Mouse (Mus musculus) stomach, embryonic 15.5 days (tissue): ENCODE measurements around the gene Rfx7. TPM values are rescaled to one million over a fixed set of nuclear protein-coding genes. Genes with fewer than 3 reads are reported as not detected.

Experiments
- ATAC-seq: fragments of 200-750 bp; cut with Nextera tagmentation; 2 replicates; pipeline ENCODE4 v1.8.0; 2017; ENCODE audit warnings: low read depth, moderate number of reproducible peaks, moderate TSS enrichment; ENCODE audit not compliant: insufficient read depth, low FRiP score
- H3K27ac ChIP-seq: fragments of 300-500 bp; sonication (generic); 2 replicates; pipeline ENCODE4 v1.5.1; 2015; ENCODE audit warnings: mild to moderate bottlenecking, inconsistent platforms
- H3K27me3 ChIP-seq: fragments of 300-500 bp; sonication (generic); replicated peaks from 2 replicates; pipeline ENCODE4 v1.6.1; 2015; ENCODE audit warnings: inconsistent platforms
- H3K36me3 ChIP-seq: fragments of 300-500 bp; sonication (generic); 2 replicates; pipeline ENCODE4 v1.6.1; 2015; ENCODE audit warnings: inconsistent platforms
- H3K4me1 ChIP-seq: fragments of 300-500 bp; sonication (generic); 2 replicates; pipeline ENCODE4 v1.6.1; 2015; ENCODE audit warnings: inconsistent platforms
- H3K4me2 ChIP-seq: fragments of 300-500 bp; sonication (generic); 2 replicates; pipeline ENCODE4 v1.6.1; 2015; ENCODE audit warnings: mild to moderate bottlenecking, inconsistent platforms
- H3K4me3 ChIP-seq: fragments of 300-500 bp; sonication (generic); replicated peaks from 2 replicates; pipeline ENCODE4 v1.5.1; 2015; ENCODE audit warnings: inconsistent platforms
- H3K9ac ChIP-seq: fragments of 300-500 bp; sonication (generic); 2 replicates; pipeline ENCODE4 v1.6.1; 2015; ENCODE audit warnings: inconsistent platforms
- H3K9me3 ChIP-seq: fragments of 300-500 bp; sonication (generic); 2 replicates; pipeline ENCODE4 v1.6.1; 2016; ENCODE audit warnings: inconsistent platforms
- WGBS: fragments of 180-500 bp; shearing (Covaris S2); methylation state at CpG from one replicate; pipeline ENCODE4 v1.1.7; 2015; 5-methylcytosine and 5-hydroxymethylcytosine counted together
- polyA plus RNA-seq: library from polyadenylated mRNA; unstranded; fragments of >200 nt; fragmentation: Nextera tagmentation; extraction: Ambion mirVana; gene quantifications from 2 replicates; pipeline ENCODE4 v1.2.1, GENCODE M21; 2015

The Rfx7 gene
- polyA plus RNA-seq, 1 experiment from 2014 or later, result 10.6 TPM

- no peaks in the 10 kb centered on the region for H3K27me3 ChIP-seq
- no peak for ATAC-seq
- no peak overlapping the region for H3K4me2 ChIP-seq
- no peak overlapping the region for H3K9ac ChIP-seq
- no peaks in the 10 kb centered on the region for H3K36me3 ChIP-seq
- WGBS, result 69% methylated on average over 6 of the region's 6 CpGs
- peak overlapping the region; percentile 51; the same call in 1 of the 2 replicates for H3K27ac ChIP-seq
- H3K4me3 ChIP-seq, result no peak overlapping the region
- H3K4me1 ChIP-seq, result peaks cover 28% of the 10 kb centered on the region
- no peaks in the 10 kb centered on the region for H3K9me3 ChIP-seq
Observed at GRCm38 (mm10) chr9:72643651-72644417, 111.8 kb downstream of the Rfx7 start.

DNA sequence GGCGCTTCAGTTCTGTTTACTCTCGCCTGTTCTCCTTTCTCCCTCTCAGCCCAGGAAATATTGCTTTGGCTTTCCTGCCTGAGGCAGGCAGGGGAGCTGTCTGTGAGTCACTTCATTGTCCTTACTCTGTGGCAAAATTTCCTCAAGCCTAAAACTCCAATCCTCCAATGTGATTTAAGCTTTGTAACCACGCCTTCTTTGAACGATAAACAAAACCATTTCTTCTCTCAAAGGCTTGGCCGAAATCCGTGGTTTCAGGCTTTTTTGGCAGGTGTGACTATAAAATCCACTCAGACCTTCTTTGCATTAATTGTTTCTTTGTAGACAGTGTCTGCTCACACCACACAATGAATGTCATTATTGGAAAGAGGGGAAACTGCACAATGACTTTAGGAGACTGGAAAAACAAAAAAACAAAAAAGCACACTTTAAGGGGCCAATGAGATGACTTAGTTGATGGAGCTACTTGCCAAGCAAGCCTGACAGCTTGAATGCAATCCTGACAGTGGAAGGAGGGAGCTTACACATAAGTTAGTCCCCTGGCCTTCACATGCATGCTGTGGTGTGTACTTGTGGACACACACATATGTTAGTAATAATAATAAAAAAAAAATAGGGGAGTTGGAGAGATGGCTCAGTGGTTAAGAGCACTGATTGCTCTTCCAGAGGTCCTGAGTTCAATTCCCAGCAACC is 112.5 kb downstream of the Rfx7 start:
- H3K9me3 ChIP-seq, result no peaks in the 10 kb centered on the region
- ATAC-seq, result no peak
- H3K4me2 ChIP-seq, result no peak overlapping the region
- H3K4me3 ChIP-seq, result no peak overlapping the region
- no peaks in the 10 kb centered on the region for H3K27me3 ChIP-seq
- WGBS, result 21% methylated on average over 6 of the region's 6 CpGs
- peak overlapping the region; percentile 51; the same call in 1 of the 2 replicates for H3K27ac ChIP-seq
- peaks cover 22% of the 10 kb centered on the region for H3K4me1 ChIP-seq
- H3K36me3 ChIP-seq, result no peaks in the 10 kb centered on the region
- no peak overlapping the region for H3K9ac ChIP-seq

GRCm38 (mm10) chr9:72649781-72650180 is 117.7 kb downstream of the Rfx7 start:
- Histone ChIP-seq H3K27me3 (no peaks in the 10 kb centered on the region), H3K36me3 (no peaks in the 10 kb centered on the region), H3K4me1 (peaks cover 6% of the 10 kb centered on the region; the same call in 1 of the 2 replicates), H3K4me2 (no peak overlapping the region), H3K9me3 (no peaks in the 10 kb centered on the region), H3K9ac (no peak overlapping the region), H3K27ac (no peak overlapping the region), H3K4me3 (no peak overlapping the region)
- WGBS, result 43% methylated on average over 2 of the region's 2 CpGs
- no peak for ATAC-seq

DNA sequence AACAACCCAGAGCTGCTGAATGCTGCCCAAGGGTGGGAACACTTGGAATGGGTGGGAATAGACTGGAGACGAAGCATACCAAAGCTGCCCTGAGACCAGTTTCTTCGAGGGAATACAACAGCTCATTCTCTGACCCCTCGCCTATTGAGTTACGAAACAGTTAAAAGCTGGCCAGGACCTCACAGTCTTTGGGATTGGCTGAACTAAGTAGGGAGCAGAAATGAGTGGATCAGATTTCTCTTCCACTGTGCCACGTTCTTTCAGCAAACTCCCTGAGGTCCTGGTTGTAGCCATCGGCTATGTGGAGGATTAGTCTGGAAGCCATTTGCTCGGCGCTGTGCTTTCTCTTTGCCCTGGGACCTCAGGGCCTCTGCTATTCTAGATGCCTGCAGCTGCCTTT is 120.9 kb downstream of the Rfx7 start:
- Histone ChIP-seq H3K4me2 (peak overlapping the region; percentile 37), H3K9ac (no peak overlapping the region), H3K9me3 (no peaks in the 10 kb centered on the region), H3K27ac (peak overlapping the region; percentile 85), H3K27me3 (no peaks in the 10 kb centered on the region), H3K4me3 (no peak overlapping the region), H3K4me1 (peaks cover 7% of the 10 kb centered on the region; the same call in 1 of the 2 replicates), H3K36me3 (no peaks in the 10 kb centered on the region)
- ATAC-seq, result peak; percentile 69; the same call in 1 of the 2 replicates
- WGBS, result 16% methylated on average over 8 of the region's 8 CpGs

- Histone ChIP-seq H3K4me1 (peaks cover 7% of the 10 kb centered on the region; the same call in 1 of the 2 replicates), H3K27ac (peak overlapping the region; percentile 85), H3K36me3 (no peaks in the 10 kb centered on the region), H3K9me3 (no peaks in the 10 kb centered on the region), H3K4me2 (peak overlapping the region; percentile 37), H3K9ac (no peak overlapping the region), H3K4me3 (no peak overlapping the region), H3K27me3 (no peaks in the 10 kb centered on the region)
- ATAC-seq, result no peak
- WGBS, result 34% methylated on average over 4 of the region's 4 CpGs
Observed at GRCm38 (mm10) chr9:72653533-72653932, 121.5 kb downstream of the Rfx7 start.

DNA sequence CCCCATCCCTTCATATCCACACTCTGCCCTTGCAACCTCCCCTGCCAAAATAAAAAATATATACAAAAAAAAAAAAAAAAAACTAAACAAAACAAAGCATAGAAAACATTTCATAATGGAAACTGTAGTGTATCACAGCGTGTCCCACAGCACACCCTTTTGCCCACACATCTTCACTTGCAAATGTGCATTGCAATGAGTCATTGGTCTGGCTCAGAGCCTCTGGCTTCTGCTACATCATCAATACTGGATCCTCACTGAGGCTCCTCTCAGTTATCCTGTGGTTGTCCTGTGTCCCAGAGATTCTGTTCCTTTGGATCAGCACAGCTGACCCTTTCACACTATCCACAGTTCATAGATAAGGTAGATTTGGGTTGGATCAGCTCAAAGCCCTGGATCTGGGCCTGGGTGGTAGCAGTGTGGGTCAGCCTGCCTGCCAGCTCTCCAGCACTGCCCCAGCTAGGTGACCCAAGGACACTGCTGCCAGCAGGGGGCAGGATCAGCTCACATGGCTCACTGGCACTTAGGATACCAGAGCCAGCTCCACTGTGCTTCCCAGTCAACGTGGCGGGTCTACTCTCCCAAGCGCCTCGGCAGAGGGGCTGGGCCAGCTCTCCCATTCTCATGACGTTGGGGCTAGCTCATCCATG is 122.7 kb downstream of the Rfx7 start:
- no peaks in the 10 kb centered on the region for H3K9me3 ChIP-seq
- 63% methylated on average over 6 of the region's 6 CpGs for WGBS
- H3K4me2 ChIP-seq, result no peak overlapping the region
- H3K9ac ChIP-seq, result no peak overlapping the region
- H3K4me3 ChIP-seq, result no peak overlapping the region
- H3K27me3 ChIP-seq, result no peaks in the 10 kb centered on the region
- no peak overlapping the region for H3K27ac ChIP-seq
- ATAC-seq, result peak; percentile 66; the same call in 1 of the 2 replicates
- H3K4me1 ChIP-seq, result peaks cover 7% of the 10 kb centered on the region; the same call in 1 of the 2 replicates
- no peaks in the 10 kb centered on the region for H3K36me3 ChIP-seq

DNA sequence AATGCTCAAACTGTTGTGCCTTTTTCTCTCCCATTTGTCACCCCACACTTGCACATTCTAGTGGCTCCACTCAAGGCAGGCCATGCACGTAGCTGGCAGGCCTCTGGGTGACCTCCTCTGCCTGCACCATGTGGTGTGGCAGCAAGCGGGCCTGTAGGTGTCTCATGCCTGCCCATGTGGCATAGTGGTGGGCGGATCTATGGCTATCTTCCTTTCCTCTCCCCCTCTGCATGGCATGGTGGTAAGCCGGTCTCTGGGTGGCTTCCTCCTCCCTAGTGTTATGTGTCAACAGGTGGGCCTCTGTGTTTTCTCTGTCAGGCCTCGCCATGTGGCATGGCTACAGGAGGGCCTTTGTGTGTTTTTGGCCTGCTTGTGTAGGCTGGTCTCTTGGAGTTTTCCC is 123.6 kb downstream of the Rfx7 start:
- H3K27ac ChIP-seq, result no peak overlapping the region
- 63% methylated on average over 5 of the region's 5 CpGs for WGBS
- no peak for ATAC-seq
- H3K36me3 ChIP-seq, result no peaks in the 10 kb centered on the region
- H3K9ac ChIP-seq, result no peak overlapping the region
- H3K9me3 ChIP-seq, result no peaks in the 10 kb centered on the region
- no peaks in the 10 kb centered on the region for H3K27me3 ChIP-seq
- H3K4me1 ChIP-seq, result peaks cover 7% of the 10 kb centered on the region; the same call in 1 of the 2 replicates
- H3K4me3 ChIP-seq, result no peak overlapping the region
- H3K4me2 ChIP-seq, result no peak overlapping the region

GRCm38 (mm10) chr9:72656491-72656890 is 124.5 kb downstream of the Rfx7 start:
- peaks cover 7% of the 10 kb centered on the region; the same call in 1 of the 2 replicates for H3K4me1 ChIP-seq
- ATAC-seq, result no peak
- H3K9me3 ChIP-seq, result no peaks in the 10 kb centered on the region
- H3K27ac ChIP-seq, result peak overlapping the region; percentile 26; the same call in 1 of the 2 replicates
- no peak overlapping the region for H3K4me2 ChIP-seq
- H3K4me3 ChIP-seq, result no peak overlapping the region
- no peaks in the 10 kb centered on the region for H3K36me3 ChIP-seq
- WGBS, result 48% methylated on average over 4 of the region's 4 CpGs
- H3K9ac ChIP-seq, result no peak overlapping the region
- no peaks in the 10 kb centered on the region for H3K27me3 ChIP-seq

- ATAC-seq, result no peak
- no peaks in the 10 kb centered on the region for H3K27me3 ChIP-seq
- no peak overlapping the region for H3K4me3 ChIP-seq
- no peaks in the 10 kb centered on the region for H3K36me3 ChIP-seq
- 55% methylated on average over 3 of the region's 3 CpGs for WGBS
- no peak overlapping the region; the same call in 1 of the 2 replicates for H3K27ac ChIP-seq
- peaks cover 7% of the 10 kb centered on the region; the same call in 1 of the 2 replicates for H3K4me1 ChIP-seq
- no peaks in the 10 kb centered on the region for H3K9me3 ChIP-seq
- H3K4me2 ChIP-seq, result no peak overlapping the region
- H3K9ac ChIP-seq, result no peak overlapping the region
Observed at GRCm38 (mm10) chr9:72656940-72657339, 124.9 kb downstream of the Rfx7 start.

GRCm38 (mm10) chr9:72657694-72658093 is 125.7 kb downstream of the Rfx7 start:
- WGBS, result 76% methylated on average over 1 of the region's 1 CpGs
- Histone ChIP-seq H3K36me3 (no peaks in the 10 kb centered on the region), H3K4me3 (no peak overlapping the region), H3K4me1 (peaks cover 5% of the 10 kb centered on the region; the same call in 1 of the 2 replicates), H3K27ac (no peak overlapping the region), H3K4me2 (no peak overlapping the region), H3K9ac (no peak overlapping the region), H3K27me3 (no peaks in the 10 kb centered on the region), H3K9me3 (no peaks in the 10 kb centered on the region)
- ATAC-seq, result no peak

DNA sequence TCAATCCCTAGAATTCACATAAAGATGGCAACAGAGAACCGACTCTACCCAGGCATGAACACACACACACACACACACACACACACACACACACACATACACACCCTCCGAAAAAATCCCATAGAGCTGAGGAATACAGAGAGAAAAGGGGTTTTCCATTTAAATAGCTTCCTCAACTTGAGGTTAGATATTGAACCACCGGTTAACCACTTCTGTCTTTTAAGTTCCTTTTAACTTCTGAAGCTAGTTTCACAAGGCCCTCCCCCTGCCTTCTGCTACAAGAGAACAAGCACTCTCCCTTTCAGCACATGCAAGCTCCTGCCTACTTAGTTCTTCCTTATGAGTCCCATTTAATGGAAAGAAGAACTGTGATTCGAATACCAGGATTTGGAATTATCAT is 128.1 kb downstream of the Rfx7 start:
- Histone ChIP-seq H3K9me3 (no peaks in the 10 kb centered on the region), H3K4me1 (peaks cover 15% of the 10 kb centered on the region), H3K27ac (no peak overlapping the region; the same call in 1 of the 2 replicates), H3K4me2 (no peak overlapping the region), H3K36me3 (0 out of 2 replicates have a peak, but pooled peaks cover 4% of the 10 kb centered on the region), H3K27me3 (no peaks in the 10 kb centered on the region), H3K4me3 (no peak overlapping the region), H3K9ac (no peak overlapping the region)
- no peak for ATAC-seq
- WGBS, result 78% methylated on average over 4 of the region's 4 CpGs
